Mouse (Mus musculus) G1E (cell line): Measurements from ENCODE around the gene St14.

Source experiments
- CTCF ChIP-seq: IDR thresholded peaks from 2 replicates; pipeline ENCODE4 v1.5.1; 2012; ENCODE audit warnings: low read depth, low read length, inconsistent platforms, mixed read lengths
- GATA1 ChIP-seq: IDR thresholded peaks from 2 replicates; pipeline ENCODE4 v1.6.1; 2012; ENCODE audit warnings: borderline replicate concordance, low read length, inconsistent platforms, mixed read lengths
- GATA2 ChIP-seq: IDR thresholded peaks from 2 replicates; pipeline ENCODE4 v1.6.1; 2012; ENCODE audit warnings: low read depth, low read length, inconsistent platforms, borderline replicate concordance
- POLR2AphosphoS5 ChIP-seq: IDR thresholded peaks from 2 replicates; pipeline ENCODE4 v1.6.1; 2012; ENCODE audit warnings: low read depth, low read length, inconsistent platforms; ENCODE audit not compliant: insufficient replicate concordance
- TAL1 ChIP-seq: conservative IDR thresholded peaks from 2 replicates; pipeline ENCODE4 v1.6.1; 2012; ENCODE audit warnings: low read depth, low read length, inconsistent platforms, mixed read lengths

- no peak for TF ChIP-seq CTCF
- TF ChIP-seq TAL1 = no peak
- TF ChIP-seq POLR2AphosphoS5 = no peak
- TF ChIP-seq GATA1 = no peak
- no peak for TF ChIP-seq GATA2
Observed at GRCm38 (mm10) chr9:31119882-31120532, 11.6 kb downstream of the St14 start.
